Mouse (Mus musculus) heart, postnatal 14 days (tissue): ENCODE measurements around the gene Commd9. TPM values are rescaled to one million over a fixed set of nuclear protein-coding genes. Genes with fewer than 3 reads are reported as not detected.
A peak's percentile ranks its signal among the peaks of the same experiment; 100 is the strongest.

Source experiments
- DNase-seq, 2 experiments: peaks; one replicate each; pipeline ENCODE4 v3.0.0; 2021 to 2022
- intact Hi-C: fragments of 180-260 bp; cut with DNase I; formaldehyde crosslinking; loops from one replicate; pipeline ENCODE4 v1.15.1; 2025
- total RNA-seq, 2 experiments: library from RNA; stranded (reverse); gene quantifications; 2 replicates each; pipeline ENCODE4 v1.2.3; 2021

Commd9 gene
- total RNA-seq, 2 experiments from 2014 or later = 24.0 to 26.6 TPM

- DNase-seq = no peak
- intact Hi-C loops = loop anchor here (5.0 to 10.0 kb wide), 4 partner anchors 125 to 387 kb away; partner anchors contain the start of gene Ldlrad3
Observed at GRCm38 (mm10) chr2:101907386-101908022, 21.5 kb downstream of the Commd9 start.

GRCm38 (mm10) chr2:101908773-101909172, 22.7 kb downstream of the Commd9 start:
- no peak for DNase-seq
- intact Hi-C loops = loop anchor here (5.0 to 10.0 kb wide), 4 partner anchors 124 to 386 kb away; partner anchors contain the start of gene Ldlrad3

- no peak for DNase-seq
Observed at GRCm38 (mm10) chr2:101909326-101910080, 23.5 kb downstream of the Commd9 start.

GRCm38 (mm10) chr2:101918518-101918917, 32.5 kb downstream of the Commd9 start:
- no peak for DNase-seq

More at GRCm38 (mm10) chr2:101909326-101910080, 23.5 kb downstream of the Commd9 start:
- intact Hi-C loops = loop anchor here (5.0 to 10.0 kb wide), 4 partner anchors 123 to 385 kb away; partner anchors contain the start of gene Ldlrad3

GRCm38 (mm10) chr2:101920136-101920554, 34.1 kb downstream of the Commd9 start:
- intact Hi-C loops = no loop called here
- no peak for DNase-seq

More at GRCm38 (mm10) chr2:101918518-101918917, 32.5 kb downstream of the Commd9 start:
- intact Hi-C loops = no loop called here

GRCm38 (mm10) chr2:101922302-101922701, 36.3 kb downstream of the Commd9 start:
- intact Hi-C loops = no loop called here
- DNase-seq = no peak

- DNase-seq = no peak
- intact Hi-C loops = no loop called here
Observed at GRCm38 (mm10) chr2:101923181-101923580, 37.1 kb downstream of the Commd9 start.

GRCm38 (mm10) chr2:101925183-101925582, 39.1 kb downstream of the Commd9 start:
- intact Hi-C loops = no loop called here

GRCm38 (mm10) chr2:101925591-101926188, 39.6 kb downstream of the Commd9 start:
- intact Hi-C loops = no loop called here
- no peak for DNase-seq

More at GRCm38 (mm10) chr2:101925183-101925582, 39.1 kb downstream of the Commd9 start:
- DNase-seq = no peak

- peak; percentile 8 to 20 for DNase-seq
Observed at GRCm38 (mm10) chr2:101932169-101932936, 46.3 kb downstream of the Commd9 start.

GRCm38 (mm10) chr2:101933301-101933700, 47.3 kb downstream of the Commd9 start:
- intact Hi-C loops = no loop called here
- peak in 1 of 2 experiments; percentile 9 for DNase-seq

More at GRCm38 (mm10) chr2:101932169-101932936, 46.3 kb downstream of the Commd9 start:
- intact Hi-C loops = no loop called here

- DNase-seq = no peak
- intact Hi-C loops = no loop called here
Observed at GRCm38 (mm10) chr2:101935006-101935405, 49.0 kb downstream of the Commd9 start.

GRCm38 (mm10) chr2:101950716-101951520, 64.9 kb downstream of the Commd9 start:
- intact Hi-C loops = no loop called here
- no peak for DNase-seq

Other genes starting within 250 kb of the Commd9 start
- 10 to 100 TPM in 1 of 2 experiments, 1 to 10 TPM in 1; 1.1 to 29.2 TPM for gene Rag1, start 236.7 kb upstream of the Commd9 start, total RNA-seq
- 10 to 100 TPM; 69.2 to 69.8 TPM for gene B230118H07Rik, start 236.7 kb upstream of the Commd9 start, total RNA-seq
- 10 to 100 TPM; 10.7 to 11.5 TPM for gene Traf6, start 207.8 kb upstream of the Commd9 start, total RNA-seq
- 1 to 10 TPM; 2.9 to 3.8 TPM for gene Prr5l, start 3.2 kb upstream of the Commd9 start, total RNA-seq